Comparison of ENCODE assay signal across 13 mouse cellular contexts in the genomic region with DNA sequence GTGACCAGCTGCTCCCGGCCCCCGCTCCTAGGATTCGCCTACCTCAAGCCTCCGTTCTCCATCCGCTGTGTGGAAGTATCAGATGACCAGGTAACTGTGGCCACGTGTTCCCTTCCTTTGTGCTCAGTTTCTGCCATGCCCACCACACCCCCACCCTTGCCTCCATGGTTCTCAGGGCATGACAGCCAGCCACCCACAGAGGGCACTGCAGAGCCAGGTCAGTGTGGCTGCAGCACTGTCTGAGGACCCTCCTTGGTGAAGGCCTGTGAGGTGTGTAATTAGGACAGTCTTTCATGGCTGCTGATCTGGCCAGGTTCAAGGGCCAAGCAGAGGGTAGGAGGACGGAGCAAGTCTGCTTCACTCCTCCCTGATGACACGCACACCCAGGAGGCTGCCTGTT. TPM values are rescaled to one million over a fixed set of nuclear protein-coding genes. Genes with fewer than 3 reads are reported as not detected.
DNase-seq lines count a peak whose midpoint lies in the region; ATAC-seq and TF ChIP-seq lines count a peak whose summit lies in the region.
"Had no signal": no experiment of that assay in that cellular context is flagged by ENCODE, and none has a peak within 500 bp of the region (broad histone marks: within the 10 kb centered on the region; RNA-seq: fewer than 3 reads in every experiment).

No protein-coding gene starts in this region.

- H3K4me2 ChIP-seq in forebrain, embryonic 13.5 days: no peak overlapping the region
- H3K4me2 ChIP-seq in forebrain, embryonic 16.5 days (ENCODE audit: low read length): no peak overlapping the region
- H3K4me2 ChIP-seq in liver, embryonic 11.5 days: no peak overlapping the region
- H3K4me2 ChIP-seq in midbrain, postnatal 0 days (ENCODE audit: low read depth, low read length, poor library complexity, severe bottlenecking): no peak overlapping the region
- H3K4me2 ChIP-seq: heart, embryonic 13.5 days; limb, embryonic 12.5 days had no signal

- peak; percentile 57 for TF ChIP-seq CTCF in liver, adult 2 months (IDR thresholded peaks at IDR 0.05; ENCODE audit: low read depth, low read length)
- TF ChIP-seq CTCF in midbrain, postnatal 0 days (IDR thresholded peaks at IDR 0.05): peak; percentile 74

- peak overlapping the region; percentile 10; the same call in 1 of the 2 replicates for H3K27ac ChIP-seq in forebrain, embryonic 13.5 days
- H3K27ac ChIP-seq in forebrain, embryonic 16.5 days (ENCODE audit: low read length): no peak overlapping the region
- no peak overlapping the region for H3K27ac ChIP-seq in liver, adult 2 months (replicated peaks; ENCODE audit: insufficient read depth, low read depth, low read length)
- no peak overlapping the region for H3K27ac ChIP-seq in liver, embryonic 11.5 days (ENCODE audit: low read depth, low read length)
- H3K27ac ChIP-seq in midbrain, postnatal 0 days (ENCODE audit: low read depth, low read length): no peak overlapping the region
- H3K27ac ChIP-seq: heart, embryonic 13.5 days; limb, embryonic 12.5 days had no signal

- no peak for TF ChIP-seq POLR2A in liver, adult 2 months (IDR thresholded peaks at IDR 0.05; ENCODE audit: extremely low read depth, insufficient read depth, low read length)

- H3K79me2 ChIP-seq in liver, adult 2 months (ENCODE audit: control insufficient read depth, insufficient read depth, low read length): no peaks in the 10 kb centered on the region

- DNase-seq in liver, adult 2 months (ENCODE audit: extremely low read depth, low read depth, low spot score): no peak
- DNase-seq in liver, embryonic 11.5 days (ENCODE audit: low spot score): no peak
- DNase-seq in R1 (ENCODE audit: low read depth, low spot score): peak; percentile 25
- peak; percentile 44 for DNase-seq in midbrain, postnatal 0 days (ENCODE audit: low spot score)
- no peak for DNase-seq in spleen, postnatal 14 days (ENCODE audit: low spot score in 2 of 2)
- DNase-seq in urinary bladder, postnatal 4 days (ENCODE audit: low spot score in 2 of 2): no peak
- DNase-seq: cerebellum, adult 11 months had no signal

- H3K27me3 ChIP-seq in forebrain, embryonic 13.5 days: no peaks in the 10 kb centered on the region
- H3K27me3 ChIP-seq in forebrain, embryonic 16.5 days (replicated peaks; ENCODE audit: control insufficient read depth, insufficient read depth, low read length): no peaks in the 10 kb centered on the region
- no peaks in the 10 kb centered on the region for H3K27me3 ChIP-seq in liver, adult 2 months (ENCODE audit: control insufficient read depth, insufficient read depth, low read length)
- H3K27me3 ChIP-seq in liver, embryonic 11.5 days (replicated peaks; ENCODE audit: control insufficient read depth, insufficient read depth, low read length): no peaks in the 10 kb centered on the region
- H3K27me3 ChIP-seq in midbrain, postnatal 0 days (ENCODE audit: insufficient read depth, low read length): no peaks in the 10 kb centered on the region
- H3K27me3 ChIP-seq: heart, embryonic 13.5 days; limb, embryonic 12.5 days had no signal

- no peak; the same call in 1 of the 2 replicates for ATAC-seq in forebrain, embryonic 13.5 days
- ATAC-seq in forebrain, embryonic 16.5 days: no peak
- ATAC-seq in liver, embryonic 11.5 days (replicated peaks; ENCODE audit: low FRiP score): no peak
- no peak for ATAC-seq in midbrain, postnatal 0 days (ENCODE audit: low FRiP score)

- peaks cover under 1% of the 10 kb centered on the region; the same call in 1 of the 2 replicates for H3K4me1 ChIP-seq in forebrain, embryonic 13.5 days
- H3K4me1 ChIP-seq in forebrain, embryonic 16.5 days (replicated peaks; ENCODE audit: control insufficient read depth, insufficient read depth, low read length): peaks cover under 1% of the 10 kb centered on the region; the same call in 1 of the 2 replicates
- peaks cover 14% of the 10 kb centered on the region for H3K4me1 ChIP-seq in liver, adult 2 months (ENCODE audit: control insufficient read depth, insufficient read depth, low read length)
- peaks cover 5% of the 10 kb centered on the region for H3K4me1 ChIP-seq in liver, embryonic 11.5 days (replicated peaks; ENCODE audit: control insufficient read depth, insufficient read depth, low read length)
- H3K4me1 ChIP-seq in midbrain, postnatal 0 days (ENCODE audit: insufficient read depth, low read length): no peaks in the 10 kb centered on the region
- H3K4me1 ChIP-seq: limb, embryonic 12.5 days had no signal

- WGBS in forebrain, embryonic 13.5 days: 81% methylated on average over 8 of the region's 8 CpGs
- WGBS in forebrain, embryonic 16.5 days: 83% methylated on average over 8 of the region's 8 CpGs
- 93% methylated on average over 8 of the region's 8 CpGs for WGBS in liver, adult 2 months
- 81% methylated on average over 8 of the region's 8 CpGs for WGBS in liver, embryonic 11.5 days
- WGBS in midbrain, postnatal 0 days: 82% methylated on average over 8 of the region's 8 CpGs

- no peaks in the 10 kb centered on the region for H3K9me3 ChIP-seq in forebrain, embryonic 13.5 days (replicated peaks)
- no peaks in the 10 kb centered on the region for H3K9me3 ChIP-seq in forebrain, embryonic 16.5 days (ENCODE audit: control insufficient read depth, low read length)
- no peaks in the 10 kb centered on the region for H3K9me3 ChIP-seq in liver, embryonic 11.5 days (ENCODE audit: control insufficient read depth, low read length)
- H3K9me3 ChIP-seq in midbrain, postnatal 0 days (ENCODE audit: low read length): no peaks in the 10 kb centered on the region
- H3K9me3 ChIP-seq: G1E; heart, embryonic 13.5 days; limb, embryonic 12.5 days had no signal

- no peak overlapping the region for H3K4me3 ChIP-seq in forebrain, embryonic 13.5 days
- no peak overlapping the region for H3K4me3 ChIP-seq in forebrain, embryonic 16.5 days (replicated peaks; ENCODE audit: low read length)
- H3K4me3 ChIP-seq in liver, adult 2 months (ENCODE audit: insufficient read depth, low read depth, low read length): no peak overlapping the region
- H3K4me3 ChIP-seq in liver, embryonic 11.5 days (ENCODE audit: low read depth, low read length): no peak overlapping the region
- H3K4me3 ChIP-seq in midbrain, postnatal 0 days (ENCODE audit: low read depth, low read length): no peak overlapping the region
- H3K4me3 ChIP-seq: heart, embryonic 13.5 days; limb, embryonic 12.5 days; myocyte had no signal

- H3K9ac ChIP-seq in forebrain, embryonic 13.5 days: no peak overlapping the region
- H3K9ac ChIP-seq in forebrain, embryonic 16.5 days (replicated peaks; ENCODE audit: low read depth, low read length): no peak overlapping the region
- no peak overlapping the region for H3K9ac ChIP-seq in liver, adult 2 months (ENCODE audit: low read depth, low read length)
- H3K9ac ChIP-seq in liver, embryonic 11.5 days (ENCODE audit: low read depth, low read length): no peak overlapping the region
- H3K9ac ChIP-seq in midbrain, postnatal 0 days (replicated peaks; ENCODE audit: low read length, poor library complexity, severe bottlenecking): no peak overlapping the region
- H3K9ac ChIP-seq: heart, embryonic 13.5 days; limb, embryonic 12.5 days had no signal

- H3K36me3 ChIP-seq in forebrain, embryonic 13.5 days (ENCODE audit: poor library complexity, severe bottlenecking): peaks cover 82% of the 10 kb centered on the region
- peaks cover 23% of the 10 kb centered on the region for H3K36me3 ChIP-seq in forebrain, embryonic 16.5 days (ENCODE audit: control insufficient read depth, insufficient read depth)
- H3K36me3 ChIP-seq in liver, adult 2 months (ENCODE audit: control insufficient read depth, insufficient read depth, low read length): peaks cover 10% of the 10 kb centered on the region
- H3K36me3 ChIP-seq in liver, embryonic 11.5 days (ENCODE audit: control insufficient read depth, insufficient read depth, low read length): peaks cover 41% of the 10 kb centered on the region
- H3K36me3 ChIP-seq in midbrain, postnatal 0 days (ENCODE audit: insufficient read depth, low read length): peaks cover 55% of the 10 kb centered on the region

RNA-seq across cellular contexts. Expression of a gene that starts 25.3 kb away (rescaled TPM):
- polyA plus RNA-seq in forebrain, embryonic 13.5 days (2015; fragmentation: Nextera tagmentation; extraction: Ambion mirVana): 18.9 and 20.8 TPM in 2 replicates
- polyA plus RNA-seq in forebrain, embryonic 16.5 days (2015; fragmentation: Nextera tagmentation; extraction: Ambion mirVana): 20.1 and 27.7 TPM in 2 replicates
- total RNA-seq in liver, adult 2 months (2014; rRNA removed): 13.2 and 14.5 TPM in 2 replicates
- 22.2 and 22.4 TPM in 2 replicates for polyA plus RNA-seq in liver, adult 2 months (2012; rRNA removed)
- 27.9 and 29.5 TPM in 2 replicates for polyA plus RNA-seq in liver, embryonic 11.5 days (2014; fragmentation: Nextera tagmentation; extraction: Ambion mirVana)
- 28.8 and 39.9 TPM in 2 replicates for total RNA-seq in midbrain, postnatal 0 days (2014; rRNA removed)
- 38.6 and 39.0 TPM in 2 replicates for polyA plus RNA-seq in midbrain, postnatal 0 days (2015; fragmentation: Nextera tagmentation; extraction: Ambion mirVana)

RNA-seq across cellular contexts. Expression of a gene that starts 25.5 kb away (rescaled TPM):
- 44.4 and 50.7 TPM in 2 replicates for polyA plus RNA-seq in forebrain, embryonic 13.5 days (2015; fragmentation: Nextera tagmentation; extraction: Ambion mirVana)
- polyA plus RNA-seq in forebrain, embryonic 16.5 days (2015; fragmentation: Nextera tagmentation; extraction: Ambion mirVana): 44.0 and 48.1 TPM in 2 replicates
- total RNA-seq in liver, adult 2 months (2014; rRNA removed): 36.6 and 39.2 TPM in 2 replicates
- polyA plus RNA-seq in liver, adult 2 months (2012; rRNA removed): 59.5 and 63.0 TPM in 2 replicates
- 46.5 and 48.5 TPM in 2 replicates for polyA plus RNA-seq in liver, embryonic 11.5 days (2014; fragmentation: Nextera tagmentation; extraction: Ambion mirVana)
- 113 and 115 TPM in 2 replicates for total RNA-seq in midbrain, postnatal 0 days (2014; rRNA removed)
- polyA plus RNA-seq in midbrain, postnatal 0 days (2015; fragmentation: Nextera tagmentation; extraction: Ambion mirVana): 70.6 and 73.0 TPM in 2 replicates

RNA-seq across cellular contexts. Expression of a gene that starts 38.1 kb away (rescaled TPM):
- polyA plus RNA-seq in forebrain, embryonic 13.5 days (2015; fragmentation: Nextera tagmentation; extraction: Ambion mirVana): 34.0 and 41.7 TPM in 2 replicates
- 44.9 and 47.5 TPM in 2 replicates for polyA plus RNA-seq in forebrain, embryonic 16.5 days (2015; fragmentation: Nextera tagmentation; extraction: Ambion mirVana)
- total RNA-seq in liver, adult 2 months (2014; rRNA removed): 15.8 and 21.2 TPM in 2 replicates
- polyA plus RNA-seq in liver, adult 2 months (2012; rRNA removed): 46.2 and 52.3 TPM in 2 replicates
- polyA plus RNA-seq in liver, embryonic 11.5 days (2014; fragmentation: Nextera tagmentation; extraction: Ambion mirVana): 41.1 and 41.4 TPM in 2 replicates
- total RNA-seq in midbrain, postnatal 0 days (2014; rRNA removed): 47.3 and 58.3 TPM in 2 replicates
- polyA plus RNA-seq in midbrain, postnatal 0 days (2015; fragmentation: Nextera tagmentation; extraction: Ambion mirVana): 26.8 and 26.9 TPM in 2 replicates

RNA-seq across cellular contexts. Expression of a gene that starts 38.2 kb away (rescaled TPM):
- polyA plus RNA-seq in forebrain, embryonic 13.5 days (2015; fragmentation: Nextera tagmentation; extraction: Ambion mirVana): 81.3 and 89.7 TPM in 2 replicates
- polyA plus RNA-seq in forebrain, embryonic 16.5 days (2015; fragmentation: Nextera tagmentation; extraction: Ambion mirVana): 90.4 and 98.5 TPM in 2 replicates
- total RNA-seq in liver, adult 2 months (2014; rRNA removed): 11.4 and 12.8 TPM in 2 replicates
- polyA plus RNA-seq in liver, adult 2 months (2012; rRNA removed): 14.4 and 15.1 TPM in 2 replicates
- polyA plus RNA-seq in liver, embryonic 11.5 days (2014; fragmentation: Nextera tagmentation; extraction: Ambion mirVana): 59.1 and 64.1 TPM in 2 replicates
- 49.7 and 65.1 TPM in 2 replicates for total RNA-seq in midbrain, postnatal 0 days (2014; rRNA removed)
- polyA plus RNA-seq in midbrain, postnatal 0 days (2015; fragmentation: Nextera tagmentation; extraction: Ambion mirVana): 51.8 and 54.5 TPM in 2 replicates

Comparison
In these comparisons a context has a peak if more than half of its experiments do, and no peak if none do; other contexts are left out.
1. DNase-seq: peak in R1 (single experiment) and midbrain, postnatal 0 days (single experiment); none in liver, adult 2 months (single experiment), liver, embryonic 11.5 days (single experiment), spleen, postnatal 14 days (0 of 2) and urinary bladder, postnatal 4 days (0 of 2).